Mouse (Mus musculus): Measurements from ENCODE around the gene Ndfip2.
A peak's percentile ranks its signal among the peaks of the same experiment; 100 is the strongest.

Ndfip2 gene

DNA sequence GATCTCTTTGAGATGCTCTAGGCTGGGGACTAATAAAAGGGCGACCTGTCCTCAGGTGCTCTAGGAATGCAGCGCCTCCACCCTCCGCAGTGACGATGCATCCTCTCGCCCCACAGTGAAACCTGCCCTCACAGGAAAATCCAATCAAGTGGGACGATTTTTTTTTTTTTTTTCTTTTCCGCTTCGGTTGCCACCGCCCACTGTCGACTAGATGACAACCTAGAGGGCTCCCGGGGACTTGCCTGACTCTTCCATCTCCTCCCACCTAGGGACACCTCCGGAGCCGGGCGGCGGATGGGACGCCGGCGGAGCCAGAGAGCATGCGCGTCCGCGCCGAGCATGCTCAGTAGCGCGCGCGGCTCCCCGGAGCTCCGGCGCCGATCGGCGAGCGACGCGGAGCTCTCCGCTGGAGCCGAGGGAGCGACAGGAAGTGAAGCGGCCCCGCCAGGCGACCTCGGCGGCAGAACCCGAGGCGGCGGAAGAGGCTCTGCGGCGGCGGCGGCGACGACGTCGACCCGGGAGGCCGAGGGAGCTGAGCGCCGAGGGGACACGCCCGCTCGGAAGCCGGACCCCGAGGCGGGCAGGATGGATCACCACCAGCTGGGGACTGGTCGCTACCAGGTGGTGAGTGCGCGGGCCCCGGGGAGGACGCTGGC is at the start of gene Ndfip2:
Gene Ndfip2 (plus strand): TSS at position 195 of the 656 bp plus-strand sequence.
- DNase-seq (ENCODE audit: low spot score in 2 of 2): peak; percentile 82 to 88

DNA sequence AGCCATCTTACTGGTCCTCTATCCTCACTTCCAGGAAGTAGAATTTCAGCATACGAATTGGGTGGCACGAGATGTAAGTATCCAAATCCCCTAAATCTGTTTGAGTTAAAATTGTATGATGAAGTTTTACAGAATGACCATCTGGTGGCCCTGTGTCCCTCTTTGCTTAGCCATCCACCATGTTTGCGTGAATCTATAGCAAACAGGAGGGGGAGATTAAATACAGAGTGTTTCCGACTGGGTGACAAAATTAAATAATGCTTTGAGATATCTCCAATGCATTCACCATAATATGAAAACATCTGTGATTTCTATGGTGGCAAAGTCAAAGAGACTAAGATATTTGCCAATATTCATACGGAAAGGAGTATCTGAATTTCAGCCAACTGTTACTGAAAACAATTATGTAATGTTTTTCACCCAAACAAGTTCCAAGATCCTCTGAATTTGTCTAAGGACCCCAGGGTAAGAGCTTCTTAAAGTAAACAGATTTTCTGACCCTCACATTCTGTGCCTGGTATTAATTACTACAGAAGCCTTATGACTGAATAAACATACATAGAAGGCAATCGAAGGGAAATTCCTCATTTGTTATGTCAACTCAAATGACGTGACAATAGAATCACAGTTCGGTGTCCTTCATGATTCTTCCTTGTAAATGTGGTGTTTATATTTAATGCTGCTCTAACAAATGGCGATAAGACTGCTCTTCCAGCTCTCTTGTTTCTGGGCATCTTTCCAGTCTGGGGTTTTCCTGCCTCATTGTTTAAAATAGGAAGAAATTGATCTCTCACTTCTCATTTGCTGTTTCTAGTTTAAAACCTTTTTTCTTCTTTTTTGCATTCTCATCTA is 38.6 kb upstream of the Ndfip2 start:
- no peak for DNase-seq (ENCODE audit: low spot score in 2 of 2)

DNA sequence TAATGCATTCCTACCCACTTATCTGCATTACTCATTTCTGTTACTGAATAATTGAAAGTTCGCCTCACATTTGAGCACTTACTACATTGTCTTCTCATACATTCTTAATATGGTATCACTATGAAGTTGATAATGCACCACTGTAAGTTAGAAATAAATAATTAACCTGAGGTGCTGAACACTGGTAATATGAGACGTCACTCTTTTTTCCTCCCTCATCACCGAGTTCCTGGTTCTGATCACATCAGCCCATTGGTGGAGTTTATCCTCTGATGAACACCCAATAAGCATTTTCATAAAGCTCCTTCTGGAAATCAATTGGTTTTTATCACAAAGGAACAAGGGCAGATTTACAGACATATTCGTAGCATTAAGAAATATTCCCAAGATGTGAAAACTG is 36.1 kb upstream of the Ndfip2 start:
- DNase-seq (ENCODE audit: low spot score in 2 of 2): no peak

DNA sequence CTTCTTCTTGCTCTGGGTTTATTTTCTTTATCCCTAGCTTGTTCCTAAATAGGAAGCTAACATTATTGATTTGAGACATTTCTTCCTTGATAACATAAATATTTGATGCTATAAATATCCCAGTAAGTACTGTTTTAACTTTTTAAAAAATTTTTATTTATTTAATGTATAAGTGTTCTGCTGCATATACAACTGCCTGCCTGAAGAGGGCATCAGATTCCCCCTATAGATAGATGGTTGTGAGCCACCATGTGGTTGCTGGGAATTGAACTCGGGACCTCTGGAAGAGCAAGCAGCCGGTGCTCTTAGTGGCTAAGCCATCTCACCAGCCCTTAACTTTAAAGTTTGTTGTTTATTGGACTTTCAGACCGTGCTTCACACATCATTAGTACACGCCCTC is 32.6 kb upstream of the Ndfip2 start:
- no peak for DNase-seq (ENCODE audit: low spot score in 2 of 2)

DNA sequence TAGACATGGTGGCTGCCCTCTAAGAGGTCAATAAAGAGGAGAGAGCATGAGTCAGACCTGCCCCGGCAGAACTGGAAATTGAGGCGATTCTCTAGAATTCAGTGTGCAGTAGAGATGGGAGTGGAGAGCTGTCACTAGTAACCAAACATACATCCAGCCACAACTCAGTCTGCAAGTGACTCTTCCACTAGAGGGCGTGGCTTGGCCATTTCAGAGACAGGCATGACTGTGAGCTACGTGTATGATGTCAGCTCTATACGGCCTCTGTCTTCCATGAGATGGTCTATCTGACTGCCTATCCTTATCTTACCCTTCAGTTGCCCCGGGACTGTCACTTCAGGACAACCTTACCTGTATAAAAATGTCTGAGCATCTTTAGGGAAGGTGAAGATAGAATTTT is 26.0 kb upstream of the Ndfip2 start:
- peak in 1 of 2 experiments; percentile 30 for DNase-seq (ENCODE audit: low spot score in 2 of 2)

DNA sequence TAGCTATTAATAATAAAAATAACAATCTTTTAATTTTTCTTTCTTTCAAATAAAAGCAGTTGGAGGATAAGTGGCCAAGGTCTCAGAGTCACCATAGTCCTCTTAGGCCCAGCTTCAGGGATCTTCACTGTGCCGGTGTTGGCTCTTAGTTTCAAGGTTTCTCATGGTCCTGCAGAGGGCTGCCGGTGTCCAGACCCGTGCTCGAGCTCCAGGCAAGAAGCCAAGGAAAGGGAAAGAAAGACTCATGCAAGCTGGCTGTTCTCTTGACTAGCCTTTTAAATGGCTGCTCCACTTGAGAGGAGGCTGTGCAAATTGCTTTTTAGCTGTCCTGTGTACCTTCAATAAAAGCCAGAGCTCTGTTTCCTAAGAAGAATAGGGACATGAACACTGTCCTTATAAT is 21.8 kb upstream of the Ndfip2 start:
- DNase-seq (ENCODE audit: low spot score in 2 of 2): no peak

DNA sequence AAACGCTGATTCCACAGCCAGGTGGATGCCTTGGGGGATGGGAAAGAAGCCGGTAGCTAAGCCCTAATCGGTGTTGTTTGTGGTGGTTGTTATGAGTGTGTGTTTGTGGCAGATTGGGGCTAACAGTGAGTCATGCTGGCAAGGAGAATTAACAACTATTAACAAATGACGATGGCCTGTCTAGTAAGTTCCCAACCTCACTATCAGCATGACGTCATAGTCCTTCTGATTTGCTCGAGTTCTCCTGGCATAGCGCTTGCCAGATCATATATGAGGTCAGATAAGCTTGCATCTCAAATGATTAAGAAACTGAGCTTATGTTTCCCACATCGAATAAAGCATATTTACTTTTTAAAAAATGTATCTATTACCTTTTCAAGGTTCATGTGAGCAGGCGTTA is 20.6 kb upstream of the Ndfip2 start:
- DNase-seq (ENCODE audit: low spot score in 2 of 2): no peak

DNA sequence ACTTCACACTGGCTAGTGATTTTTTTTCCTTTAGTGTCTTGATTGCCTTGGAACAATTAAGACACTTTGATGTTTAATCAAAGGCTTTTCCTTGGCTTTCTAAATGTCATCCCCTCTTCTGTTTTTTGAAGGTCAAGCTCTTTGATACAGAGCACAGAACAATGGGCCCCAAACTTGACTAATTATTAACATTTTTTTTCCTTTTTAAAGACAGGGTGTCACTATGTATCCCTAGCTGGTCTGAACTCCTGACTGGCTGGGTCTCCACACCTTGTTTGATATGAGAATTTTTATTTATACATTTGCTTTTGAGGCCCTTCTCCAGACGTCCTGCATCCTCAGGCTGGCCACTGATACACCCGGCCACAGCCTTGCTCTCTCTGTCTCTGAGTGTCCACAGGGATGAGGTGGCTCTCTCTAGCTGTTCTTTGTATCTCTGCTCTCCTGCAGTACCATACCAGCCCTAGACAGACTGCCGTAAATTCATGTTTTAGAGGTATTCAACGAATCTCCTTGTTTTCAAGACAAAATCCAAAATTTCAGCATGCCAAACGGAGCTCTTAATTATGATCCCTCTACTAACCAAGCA is 19.8 kb upstream of the Ndfip2 start:
- no peak for DNase-seq (ENCODE audit: low spot score in 2 of 2)

DNA sequence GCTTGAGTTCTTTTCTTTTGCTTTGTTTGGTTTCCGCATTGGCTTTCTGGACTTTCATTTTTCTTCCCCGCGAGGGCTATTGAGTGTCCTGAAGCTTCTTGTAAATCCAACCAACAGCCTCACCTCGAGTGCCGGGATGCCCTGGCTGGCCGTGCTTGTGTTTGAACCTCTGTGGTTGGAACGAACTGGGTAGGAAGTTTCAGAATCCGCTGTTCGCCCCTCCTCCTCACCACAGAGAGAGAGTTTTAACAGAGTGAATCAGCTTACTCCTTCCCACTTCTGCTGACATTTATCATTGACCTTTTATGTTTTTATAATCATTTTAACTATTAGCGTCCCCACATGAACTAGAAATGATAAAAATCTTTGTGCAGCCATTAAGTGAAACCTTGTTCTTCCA is 18.3 kb upstream of the Ndfip2 start:
- DNase-seq (ENCODE audit: low spot score in 2 of 2): no peak

DNA sequence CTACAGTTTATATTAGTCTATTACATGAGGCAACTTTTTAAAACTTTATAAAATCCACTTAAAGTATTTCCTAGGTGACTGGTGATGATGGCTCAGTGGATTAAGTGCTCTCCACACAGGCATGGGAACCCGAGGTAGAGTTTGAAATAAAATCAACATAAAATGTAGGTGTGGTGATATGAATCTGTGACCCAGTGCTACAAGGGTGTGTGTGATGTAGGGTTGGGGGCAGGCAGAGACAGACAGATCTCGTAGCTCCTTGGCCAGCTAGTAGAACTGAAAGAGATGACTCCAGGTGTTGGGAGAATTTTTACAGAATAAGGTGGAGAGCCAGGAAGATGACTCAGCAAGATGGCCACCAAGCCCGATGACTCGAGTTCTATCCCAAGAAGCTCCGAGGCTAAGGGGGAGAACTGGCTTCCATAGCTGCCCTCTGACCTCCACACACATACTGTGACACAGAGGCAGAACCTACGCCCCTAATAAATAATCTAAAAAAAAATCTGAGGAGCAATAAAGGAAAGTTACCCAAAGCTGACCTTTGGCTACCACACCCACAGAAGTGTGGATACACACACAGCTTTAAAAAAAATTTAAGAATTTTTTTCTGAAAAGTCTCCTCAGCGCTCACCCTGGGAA is 14.4 kb upstream of the Ndfip2 start:
- no peak for DNase-seq (ENCODE audit: low spot score in 2 of 2)

DNA sequence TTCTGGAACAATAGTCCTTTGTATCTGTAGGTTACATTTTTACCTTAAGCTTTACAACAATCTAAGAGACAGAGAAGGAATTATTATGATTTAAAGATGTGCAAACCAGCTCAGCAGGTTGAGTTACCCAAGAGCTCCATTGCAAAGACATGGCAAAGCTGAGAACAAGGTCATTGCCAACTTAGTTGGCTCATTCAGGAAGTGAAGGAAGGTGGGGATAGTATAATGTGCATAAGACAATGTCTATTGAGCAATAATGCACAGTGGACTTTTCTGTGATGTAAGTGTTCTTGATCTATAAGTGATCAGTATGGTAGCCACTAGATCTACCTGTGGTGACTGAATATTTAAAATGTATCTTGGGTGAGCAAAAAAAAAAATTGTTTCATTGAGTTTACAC is 7.3 kb upstream of the Ndfip2 start:
- DNase-seq (ENCODE audit: low spot score in 2 of 2): no peak

DNA sequence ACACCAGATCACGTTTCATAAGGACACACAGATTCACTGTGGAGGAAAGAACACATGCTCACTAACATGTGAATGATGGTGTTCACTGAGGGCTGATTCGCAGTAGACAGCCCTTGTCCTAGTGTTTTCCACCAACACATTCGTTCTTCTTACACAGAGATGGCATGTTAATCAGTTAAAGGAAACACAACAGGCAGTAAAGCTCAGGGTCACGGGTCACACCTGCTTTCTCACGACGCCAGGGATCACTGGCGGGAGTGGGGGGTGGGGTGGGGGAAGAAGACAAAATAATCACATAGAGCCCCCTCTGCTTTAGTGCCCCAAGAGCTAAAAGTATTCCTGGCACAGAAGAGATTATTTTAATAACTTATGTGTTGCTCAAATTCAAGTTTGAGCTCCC is 5.1 kb upstream of the Ndfip2 start:
- DNase-seq (ENCODE audit: low spot score in 2 of 2): no peak

DNA sequence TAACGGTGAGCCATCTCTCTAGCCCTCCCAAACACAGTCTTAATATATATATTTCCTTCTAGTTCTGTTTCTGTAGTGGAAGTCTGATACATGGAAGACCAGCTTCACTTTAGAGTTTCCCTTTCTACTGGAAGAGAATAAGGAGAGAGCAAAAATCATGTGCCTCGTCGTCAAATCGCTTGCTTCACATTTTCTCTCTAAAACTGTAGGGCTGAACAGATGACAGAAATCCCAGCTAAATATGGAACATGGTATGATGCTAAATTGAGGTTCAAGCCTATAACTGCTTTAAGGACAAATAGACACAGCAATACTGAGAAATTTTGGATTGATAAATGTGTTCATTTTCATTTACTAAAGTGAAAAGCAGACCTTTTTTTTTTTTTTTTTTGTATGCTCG is 4.0 kb upstream of the Ndfip2 start:
- DNase-seq (ENCODE audit: low spot score in 2 of 2): no peak

DNA sequence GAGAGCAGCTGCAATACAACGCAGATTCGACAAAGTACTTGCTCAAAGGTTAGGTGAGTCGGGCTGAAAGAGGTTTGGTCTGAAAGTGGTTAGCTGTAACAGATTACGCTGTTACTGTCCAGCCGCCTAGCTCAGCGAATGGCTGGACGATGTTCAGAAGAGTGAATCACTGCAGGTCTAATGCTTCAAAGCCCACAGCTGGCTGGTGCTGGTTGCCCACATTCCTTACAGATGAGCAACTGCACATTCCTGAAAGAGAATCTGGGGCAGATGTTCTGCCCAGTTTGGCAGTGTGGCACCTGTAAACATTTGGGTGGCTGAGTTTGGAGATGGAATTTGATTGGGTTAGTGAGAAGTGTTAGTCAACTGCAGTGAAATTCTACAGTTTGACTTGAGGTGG is 2.8 kb upstream of the Ndfip2 start:
- DNase-seq (ENCODE audit: low spot score in 2 of 2): no peak

DNA sequence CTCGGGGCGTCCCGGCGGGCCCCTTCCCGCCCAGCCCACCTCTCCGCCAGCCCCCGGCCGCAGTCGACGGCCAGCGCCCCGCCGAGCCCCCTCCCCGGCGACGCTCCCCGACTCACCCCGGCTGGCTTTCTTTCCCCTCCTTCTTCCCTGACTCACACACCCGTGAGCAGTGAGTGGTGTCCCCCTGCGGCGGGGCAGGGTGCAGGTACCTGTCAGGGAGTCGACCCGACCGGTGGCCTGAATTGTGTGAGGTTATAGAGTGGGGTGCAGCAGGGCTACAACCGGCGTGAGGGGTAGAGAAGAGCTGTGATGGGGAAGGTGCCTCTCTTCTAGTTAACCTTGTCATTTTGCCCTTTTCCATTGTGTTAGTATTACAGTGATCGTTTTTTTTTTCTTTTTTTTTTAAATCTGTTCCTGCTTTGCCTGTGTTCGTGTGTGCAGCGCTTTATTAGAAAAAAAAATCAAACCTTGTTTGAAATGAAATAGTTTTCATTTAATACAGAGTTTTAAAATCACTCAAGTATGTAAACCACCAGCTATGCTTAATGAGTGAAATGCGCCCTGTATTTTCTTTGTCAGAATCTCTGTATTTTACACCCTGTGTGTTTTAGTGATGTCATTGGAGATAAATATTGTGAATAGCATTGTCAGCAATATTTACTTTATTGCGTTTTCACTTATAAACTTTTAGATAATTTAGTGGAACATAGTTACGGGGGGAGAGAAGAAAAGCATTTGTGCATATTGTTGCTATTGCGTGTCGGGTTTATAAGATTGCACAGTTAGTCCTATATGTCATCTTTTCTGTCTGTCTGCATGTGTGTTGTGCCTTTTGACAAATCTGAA is 885 bp downstream of the Ndfip2 start:
- DNase-seq (ENCODE audit: low spot score in 2 of 2): peak in 1 of 2 experiments; percentile 25

DNA sequence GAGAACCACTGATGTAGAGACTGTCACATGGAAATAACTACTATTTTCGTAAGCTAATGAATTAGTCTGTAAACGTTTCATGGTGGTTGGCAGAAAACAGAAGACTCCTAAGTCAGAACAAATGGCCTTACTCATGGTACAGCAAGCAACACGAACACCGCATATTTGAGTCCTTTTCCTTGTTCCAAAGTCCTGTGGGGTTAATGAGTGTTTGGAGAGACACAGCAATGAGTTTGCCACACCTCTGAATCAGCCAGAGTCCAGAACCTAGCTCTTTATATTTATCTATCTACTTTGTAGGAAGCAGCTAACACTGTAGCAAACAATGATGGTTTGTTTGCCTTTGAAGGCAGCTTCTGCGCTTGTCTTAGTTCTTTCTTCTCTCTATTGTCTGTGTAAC is 4.5 kb downstream of the Ndfip2 start:
- DNase-seq (ENCODE audit: low spot score in 2 of 2): no peak

DNA sequence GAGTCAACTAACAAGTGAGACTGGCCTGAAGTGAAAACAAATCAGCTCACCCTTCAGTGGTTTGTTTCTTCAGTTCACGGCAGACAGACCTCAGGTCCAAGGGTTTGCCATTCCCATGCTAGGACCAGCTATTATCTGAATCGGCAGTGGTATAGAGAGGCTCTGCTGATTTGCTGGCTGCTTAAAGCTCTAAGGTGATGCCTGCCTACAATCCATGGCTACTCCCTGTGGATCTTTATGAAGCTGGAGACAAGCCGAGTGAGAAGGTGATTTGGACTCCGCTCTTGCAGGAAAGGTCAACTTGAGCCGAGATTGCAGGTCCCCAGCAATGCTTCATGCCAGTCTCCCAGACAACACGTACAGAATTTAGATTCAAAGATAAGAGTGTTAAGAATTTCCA is 8.7 kb downstream of the Ndfip2 start:
- DNase-seq (ENCODE audit: low spot score in 2 of 2): no peak

DNA sequence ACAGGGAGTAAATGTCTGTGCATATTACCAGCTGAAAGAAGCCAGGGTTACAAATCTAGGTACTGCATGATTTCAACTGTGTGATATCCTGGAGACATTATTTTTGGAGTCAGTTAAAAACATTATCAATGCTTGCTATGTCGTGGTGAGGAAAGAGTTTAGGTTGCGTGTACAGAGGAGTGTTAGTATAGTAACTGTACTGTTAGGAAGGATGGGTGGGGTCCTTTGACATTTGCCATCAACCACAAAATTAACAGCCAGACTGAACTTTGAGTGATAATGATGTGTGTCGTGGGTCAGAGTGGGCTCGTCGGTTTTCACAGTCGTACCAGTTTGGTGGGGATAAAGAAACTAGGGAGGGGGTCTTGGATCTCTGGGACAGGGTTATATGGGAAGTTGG is 13.7 kb downstream of the Ndfip2 start:
- DNase-seq (ENCODE audit: low spot score in 2 of 2): no peak

DNA sequence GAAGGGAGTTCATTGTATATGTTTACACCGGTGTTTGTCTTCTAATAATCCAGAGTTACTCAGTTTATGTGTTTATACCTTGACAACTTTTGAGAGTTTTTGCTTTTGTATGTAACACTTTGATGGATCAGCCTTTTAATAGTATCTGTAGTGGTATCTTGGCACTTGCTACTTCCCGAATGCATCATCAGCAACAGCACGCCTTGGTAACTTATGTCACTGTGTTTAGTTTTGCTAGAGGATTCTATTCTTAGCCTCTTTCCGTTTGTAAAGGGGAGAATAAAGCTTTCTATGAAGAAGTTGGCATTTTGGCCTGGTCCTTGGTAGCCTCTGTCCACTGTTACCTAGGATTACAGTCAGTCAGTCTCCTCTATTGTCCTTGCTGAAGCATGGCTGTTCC is 14.2 kb downstream of the Ndfip2 start:
- no peak for DNase-seq (ENCODE audit: low spot score in 2 of 2)

DNA sequence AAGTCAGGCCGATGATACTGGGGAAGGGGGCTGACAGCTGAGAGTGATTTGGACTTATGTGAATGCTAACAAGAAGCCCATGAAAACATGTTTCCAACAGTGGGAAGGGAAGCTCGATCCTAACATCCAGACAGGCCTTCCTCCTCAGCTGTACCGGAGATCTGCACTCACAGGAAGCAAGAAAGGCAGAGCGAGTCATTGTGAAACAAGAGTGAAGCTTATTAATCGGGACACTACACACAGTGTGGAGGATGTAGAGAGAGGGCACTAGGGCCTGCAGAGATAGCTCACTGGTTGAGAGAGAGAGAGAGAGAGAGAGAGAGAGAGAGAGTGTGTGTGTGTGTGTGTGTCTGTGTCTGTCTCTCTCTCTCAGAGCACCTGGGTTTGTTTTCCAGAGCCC is 16.8 kb downstream of the Ndfip2 start:
- no peak for DNase-seq (ENCODE audit: low spot score in 2 of 2)

DNA sequence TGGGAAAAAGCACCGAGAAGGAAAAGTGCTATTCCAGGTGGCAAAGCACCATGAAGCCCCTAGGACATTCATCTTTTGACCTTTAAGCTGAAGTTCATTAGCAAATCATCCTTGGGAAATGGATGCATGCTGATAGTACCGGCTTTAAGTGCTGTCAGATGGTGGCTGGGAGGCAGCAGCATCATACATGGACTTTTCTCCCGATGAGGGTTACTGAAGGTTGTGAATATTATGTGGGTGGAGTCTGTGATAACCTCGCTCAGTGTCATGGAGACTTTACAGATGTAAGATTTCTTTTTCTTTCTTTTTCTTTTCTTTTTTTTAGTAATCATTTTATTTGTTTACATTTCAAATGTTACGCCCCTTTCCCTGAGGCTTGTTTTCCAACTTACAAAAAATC is 18.9 kb downstream of the Ndfip2 start:
- DNase-seq (ENCODE audit: low spot score in 2 of 2): no peak

DNA sequence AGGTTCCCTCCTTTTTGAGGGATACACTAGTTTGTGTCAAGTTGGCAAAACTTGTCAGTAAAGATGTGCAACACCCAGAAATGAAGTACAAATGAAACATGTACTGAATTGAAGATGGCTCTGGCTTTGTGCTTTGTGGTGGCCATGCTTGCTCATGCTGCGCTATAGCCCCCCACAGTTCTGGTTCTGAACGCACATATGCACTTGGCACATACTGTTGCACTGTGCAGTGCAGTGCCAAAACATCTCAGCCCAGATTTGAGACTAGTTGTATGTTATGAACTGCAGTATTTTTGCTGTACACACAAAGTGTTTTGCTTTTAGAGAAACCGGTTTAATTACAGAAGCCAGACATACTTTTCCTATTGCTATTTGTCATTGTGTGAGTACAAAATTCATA is 25.7 kb downstream of the Ndfip2 start:
- DNase-seq (ENCODE audit: low spot score in 2 of 2): no peak
